Mouse (Mus musculus) heart, embryonic 13.5 days (tissue): ENCODE data around the gene Hist2h2aa1. TPM values are rescaled to one million over a fixed set of nuclear protein-coding genes. Genes with fewer than 3 reads are reported as not detected.
"Not testable (repeated sequence)": the region's sequence is repeated elsewhere in the genome, so short reads cannot be mapped to it uniquely, and the experiment has no call there.

Experiments used
- ATAC-seq: fragments of 200-750 bp; cut with Nextera tagmentation; 2 replicates; pipeline ENCODE4 v1.8.0; 2017; ENCODE audit warnings: moderate TSS enrichment; ENCODE audit not compliant: insufficient number of reproducible peaks, low FRiP score, low TSS enrichment; ENCODE audit errors: extremely low read depth
- H3K27ac ChIP-seq: fragments of 300-500 bp; sonication (generic); replicated peaks from 2 replicates; pipeline ENCODE4 v1.5.1; 2015; ENCODE audit warnings: moderate library complexity, mild to moderate bottlenecking, inconsistent platforms
- H3K27me3 ChIP-seq: fragments of 300-500 bp; sonication (generic); replicated peaks from 2 replicates; pipeline ENCODE4 v1.6.1; 2015; ENCODE audit warnings: mild to moderate bottlenecking, inconsistent platforms
- H3K36me3 ChIP-seq: fragments of 300-500 bp; sonication (generic); 2 replicates; pipeline ENCODE4 v1.6.1; 2015; ENCODE audit warnings: mild to moderate bottlenecking, inconsistent platforms
- H3K4me1 ChIP-seq: fragments of 300-500 bp; sonication (generic); 2 replicates; pipeline ENCODE4 v1.6.1; 2015; ENCODE audit warnings: inconsistent platforms
- H3K4me2 ChIP-seq: fragments of 300-500 bp; sonication (generic); 2 replicates; pipeline ENCODE4 v1.6.1; 2015; ENCODE audit warnings: inconsistent platforms, mild to moderate bottlenecking, moderate library complexity
- H3K4me3 ChIP-seq: fragments of 300-500 bp; sonication (generic); 2 replicates; pipeline ENCODE4 v1.5.1; 2015; ENCODE audit warnings: moderate library complexity, mild to moderate bottlenecking, inconsistent platforms
- H3K9ac ChIP-seq: fragments of 300-500 bp; sonication (generic); 2 replicates; pipeline ENCODE4 v1.6.1; 2015; ENCODE audit warnings: inconsistent platforms, mild to moderate bottlenecking, moderate library complexity
- H3K9me3 ChIP-seq: fragments of 300-500 bp; sonication (generic); 2 replicates; pipeline ENCODE4 v1.6.1; 2016; ENCODE audit warnings: inconsistent platforms
- WGBS: fragments of 180-500 bp; shearing (Covaris S2); methylation state at CpG from one replicate; pipeline ENCODE4 v1.1.7; 2015; ENCODE audit warnings: mixed read lengths; 5-methylcytosine and 5-hydroxymethylcytosine counted together
- polyA plus RNA-seq: library from polyadenylated mRNA; unstranded; fragments of >200 nt; fragmentation: Nextera tagmentation; extraction: Ambion mirVana; gene quantifications from 2 replicates; pipeline ENCODE4 v1.2.1, GENCODE M21; 2015

Hist2h2aa1 gene
- polyA plus RNA-seq, 1 experiment from 2014 or later, result 16.1 TPM

DNA sequence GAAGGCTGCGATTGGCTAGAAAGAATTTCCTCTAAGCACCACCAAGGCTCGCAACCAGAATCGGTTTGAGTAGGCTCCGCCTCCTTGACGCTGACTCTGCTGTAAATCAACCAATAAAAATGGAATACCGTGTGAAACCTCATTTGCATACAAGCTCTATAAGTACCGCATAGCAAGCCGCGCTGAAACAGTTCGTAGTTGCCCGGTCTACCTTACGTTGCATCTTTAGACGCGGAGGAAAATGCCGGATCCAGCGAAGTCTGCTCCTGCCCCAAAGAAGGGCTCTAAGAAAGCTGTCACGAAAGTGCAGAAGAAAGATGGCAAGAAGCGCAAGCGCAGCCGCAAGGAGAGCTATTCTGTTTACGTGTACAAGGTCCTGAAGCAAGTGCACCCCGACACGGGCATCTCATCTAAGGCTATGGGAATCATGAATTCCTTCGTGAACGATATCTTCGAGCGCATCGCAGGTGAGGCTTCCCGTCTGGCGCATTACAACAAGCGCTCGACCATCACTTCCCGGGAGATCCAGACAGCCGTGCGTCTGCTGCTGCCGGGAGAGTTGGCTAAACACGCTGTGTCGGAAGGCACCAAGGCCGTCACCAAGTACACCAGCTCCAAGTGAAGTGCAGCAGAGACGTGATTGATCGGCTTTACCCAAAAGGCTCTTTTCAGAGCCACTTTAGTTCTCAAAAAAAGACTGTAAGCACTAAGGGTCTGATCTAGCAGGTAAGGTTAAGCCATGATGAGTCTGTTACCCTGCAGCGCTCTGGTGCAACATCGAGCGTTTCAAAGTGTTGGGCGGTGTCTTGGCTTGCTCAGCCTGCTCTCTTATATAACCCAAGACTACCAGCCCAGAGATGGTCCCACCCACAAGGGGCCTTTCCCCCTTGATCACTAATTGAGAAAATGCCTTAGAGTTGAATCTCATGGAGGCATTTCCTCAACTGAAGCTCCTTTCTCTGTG lies 24.5 kb downstream of the Hist2h2aa1 start, which contains the start of gene Hist2h2bb:
TSS of gene Hist2h2bb (plus strand) at position 242 of the 964 bp plus-strand sequence.
- peak within 1 kb of the TSS; percentile 62 for H3K4me3 ChIP-seq
- H3K27me3 ChIP-seq, result no peaks in the 10 kb centered on the region
- H3K27ac ChIP-seq, result peak within 1 kb of the TSS; percentile 95
- peak within 1 kb of the TSS; percentile 86 for H3K4me2 ChIP-seq
- under 1% methylated on average over 45 of the region's 45 CpGs for WGBS
- H3K9ac ChIP-seq, result peak within 1 kb of the TSS; percentile 85
- ATAC-seq, result peak; percentile 93
- H3K4me1 ChIP-seq, result peaks cover 18% of the 10 kb centered on the region
- H3K36me3 ChIP-seq, result no peaks in the 10 kb centered on the region
- H3K9me3 ChIP-seq, result no peaks in the 10 kb centered on the region

DNA sequence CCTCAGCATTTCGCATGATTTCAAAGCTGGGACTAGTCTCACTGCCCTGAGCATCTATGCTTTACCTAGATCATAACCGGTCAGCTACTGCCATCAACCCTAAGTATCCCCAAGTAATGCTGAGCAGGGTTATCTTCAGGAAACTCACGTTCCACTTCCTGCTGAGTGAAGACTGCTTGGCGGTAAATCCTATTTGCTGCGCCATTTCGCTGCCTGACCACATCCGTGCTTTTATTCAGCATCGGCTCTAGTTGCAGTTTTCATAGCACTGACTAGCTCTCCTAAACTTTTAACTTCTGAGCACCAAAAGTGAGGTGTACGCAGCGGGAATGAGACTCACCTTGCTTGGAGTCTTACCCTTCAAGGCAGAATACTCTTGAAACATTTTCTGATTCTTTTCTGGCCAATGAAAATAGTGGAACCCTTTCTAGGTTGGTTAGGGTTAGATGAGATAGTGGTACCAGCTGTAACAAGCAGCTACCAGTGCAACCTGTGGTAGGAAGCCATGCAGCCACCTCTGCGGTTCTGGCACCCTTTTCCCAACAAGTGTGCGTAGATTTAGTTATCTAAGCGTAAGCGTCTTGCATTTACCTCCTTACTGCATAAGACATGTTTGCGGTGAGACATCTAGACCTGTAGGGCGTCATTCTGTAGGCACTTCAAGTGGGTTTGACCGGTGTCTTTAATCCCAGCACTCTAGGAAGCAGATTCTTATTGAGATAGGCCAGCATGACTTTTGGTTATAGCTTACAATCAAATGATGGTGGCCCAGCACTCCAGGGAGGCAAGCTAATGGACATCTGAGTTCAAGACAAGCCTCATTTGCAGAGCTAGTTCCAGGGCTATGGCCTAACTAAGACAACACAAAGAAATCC lies 28.5 kb downstream of the Hist2h2aa1 start:
- H3K9ac ChIP-seq, result no peak overlapping the region
- no peak overlapping the region for H3K27ac ChIP-seq
- WGBS, result 77% methylated on average over 17 of the region's 17 CpGs
- H3K4me2 ChIP-seq, result no peak overlapping the region
- no peak overlapping the region for H3K4me3 ChIP-seq
- ATAC-seq, result no peak
- H3K4me1 ChIP-seq, result peaks cover 18% of the 10 kb centered on the region
- no peaks in the 10 kb centered on the region for H3K27me3 ChIP-seq
- H3K36me3 ChIP-seq, result no peaks in the 10 kb centered on the region
- H3K9me3 ChIP-seq, result no peaks in the 10 kb centered on the region

DNA sequence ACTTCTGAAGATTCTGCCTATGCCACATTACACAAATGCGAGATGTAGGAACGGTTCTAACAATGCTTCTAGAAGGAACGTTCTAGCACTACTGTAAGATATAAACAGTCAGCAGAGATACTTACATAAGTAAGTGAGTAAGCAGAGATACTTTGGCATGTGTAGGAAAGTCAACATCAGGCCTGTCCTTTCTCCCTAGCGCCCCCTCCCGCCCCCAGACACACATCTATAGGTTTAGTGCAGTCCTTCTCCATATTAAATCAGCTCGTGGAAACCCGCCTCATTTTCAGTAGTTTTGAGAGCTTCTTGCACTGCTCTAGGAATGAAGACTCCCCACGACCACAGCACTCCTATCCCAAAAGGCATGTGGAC lies 32.1 kb downstream of the Hist2h2aa1 start:
- H3K9ac ChIP-seq, result peak overlapping the region; percentile 79
- peaks cover 12% of the 10 kb centered on the region for H3K4me1 ChIP-seq
- peaks cover 13% of the 10 kb centered on the region for H3K27me3 ChIP-seq
- no peak for ATAC-seq
- WGBS, result 14% methylated on average over 8 of the region's 8 CpGs
- H3K4me2 ChIP-seq, result peak overlapping the region; percentile 93
- peak overlapping the region; percentile 88; the same call in 1 of the 2 replicates for H3K27ac ChIP-seq
- peak overlapping the region; percentile 64 for H3K4me3 ChIP-seq
- H3K36me3 ChIP-seq, result no peaks in the 10 kb centered on the region
- no peaks in the 10 kb centered on the region for H3K9me3 ChIP-seq

DNA sequence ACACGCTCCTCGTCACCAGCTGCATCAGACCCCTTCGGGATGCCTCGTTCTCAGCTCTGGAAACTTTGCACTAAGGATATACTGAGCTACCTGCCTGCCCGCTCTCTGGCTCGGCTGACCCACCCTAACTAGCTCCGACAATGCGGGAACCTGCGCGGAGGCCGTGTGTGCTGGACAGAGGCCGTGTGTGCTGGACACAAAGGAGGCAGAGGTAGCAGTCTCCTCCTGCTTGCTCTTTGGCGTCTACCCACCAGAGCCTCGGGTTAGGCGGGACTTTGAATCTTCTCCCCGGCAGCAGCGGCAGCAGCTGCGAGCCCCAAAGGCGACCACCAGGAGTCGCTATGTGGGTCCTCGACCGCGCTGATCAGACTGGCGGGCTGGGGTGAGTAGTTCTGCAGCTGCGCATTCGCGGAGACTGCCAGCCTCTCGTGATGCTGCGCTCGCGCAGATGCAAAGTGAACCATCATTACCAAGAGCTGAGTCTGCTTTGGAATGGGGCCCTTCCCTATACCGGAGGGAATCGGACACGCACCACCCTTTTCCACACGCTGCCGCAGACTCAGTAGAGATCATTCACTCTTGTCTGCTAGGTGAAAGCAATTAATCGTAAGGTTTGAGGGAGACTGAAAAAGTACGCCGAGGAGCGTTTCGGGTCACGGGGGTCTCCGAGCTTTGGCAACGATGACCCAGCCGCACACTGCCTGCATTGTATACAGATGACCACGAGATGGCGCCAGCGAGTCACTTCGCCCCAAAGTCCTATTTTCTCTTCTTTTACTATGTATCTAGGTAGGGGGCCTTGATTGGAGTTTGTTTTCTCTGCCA lies 32.7 kb downstream of the Hist2h2aa1 start:
- Histone ChIP-seq H3K27me3 (peaks cover 18% of the 10 kb centered on the region), H3K27ac (peak overlapping the region; percentile 88), H3K36me3 (no peaks in the 10 kb centered on the region), H3K9ac (peak overlapping the region; percentile 79), H3K4me2 (peak overlapping the region; percentile 93), H3K4me1 (peaks cover 12% of the 10 kb centered on the region), H3K4me3 (peak overlapping the region; percentile 64), H3K9me3 (no peaks in the 10 kb centered on the region)
- peak; percentile 81 for ATAC-seq
- WGBS, result under 1% methylated on average over 49 of the region's 49 CpGs

DNA sequence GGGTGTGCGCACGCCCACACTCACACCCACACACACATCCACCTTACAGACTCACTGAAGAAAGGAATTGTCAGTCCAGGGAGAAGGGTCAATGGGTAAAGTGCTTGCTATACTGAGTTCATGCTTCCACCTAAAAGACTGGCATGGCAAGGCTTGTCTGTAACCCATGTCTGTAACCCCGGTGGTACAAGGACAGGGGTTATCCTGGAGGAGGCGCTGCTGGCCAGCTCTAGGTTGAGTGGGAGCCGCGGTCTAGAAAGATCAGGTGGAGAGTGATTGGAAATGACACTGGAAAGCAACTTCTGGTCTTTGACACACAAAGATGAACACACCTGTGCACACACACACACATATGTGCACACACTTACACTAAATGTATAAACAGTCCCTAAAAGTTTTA lies 35.4 kb downstream of the Hist2h2aa1 start:
- no peak overlapping the region for H3K27ac ChIP-seq
- 53% methylated on average over 6 of the region's 6 CpGs for WGBS
- H3K9me3 ChIP-seq, result no peaks in the 10 kb centered on the region
- no peak overlapping the region for H3K9ac ChIP-seq
- H3K4me3 ChIP-seq, result no peak overlapping the region
- H3K36me3 ChIP-seq, result no peaks in the 10 kb centered on the region
- peaks cover 38% of the 10 kb centered on the region for H3K27me3 ChIP-seq
- no peak for ATAC-seq
- peaks cover 17% of the 10 kb centered on the region for H3K4me1 ChIP-seq
- H3K4me2 ChIP-seq, result no peak overlapping the region

DNA sequence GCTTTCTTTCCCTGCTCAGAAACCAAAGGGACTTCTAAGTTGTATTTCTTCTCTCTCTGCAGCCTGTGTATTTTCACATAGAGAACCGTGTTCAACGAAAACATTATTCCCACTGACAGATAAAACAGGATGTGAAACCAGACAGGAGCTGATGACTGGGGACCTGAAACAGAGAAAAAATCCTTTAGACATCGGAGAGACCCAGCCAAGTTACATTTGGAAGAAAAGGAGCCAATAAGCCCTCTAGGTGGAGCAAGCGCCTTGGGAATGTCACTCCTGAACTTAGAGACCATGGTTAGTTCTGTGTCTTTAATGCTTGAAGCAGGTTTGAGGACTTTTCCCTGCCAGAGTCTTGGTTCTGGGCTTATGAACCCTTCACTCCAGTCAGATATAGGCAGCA lies 39.2 kb downstream of the Hist2h2aa1 start:
- 8% methylated on average over 4 of the region's 4 CpGs for WGBS
- Histone ChIP-seq H3K27ac (no peak overlapping the region), H3K4me3 (no peak overlapping the region), H3K27me3 (peaks cover 45% of the 10 kb centered on the region), H3K36me3 (no peaks in the 10 kb centered on the region), H3K9ac (no peak overlapping the region), H3K4me2 (peak overlapping the region; percentile 46), H3K4me1 (0 out of 2 replicates have a peak, but pooled peaks cover 5% of the 10 kb centered on the region), H3K9me3 (no peaks in the 10 kb centered on the region)
- ATAC-seq, result no peak

DNA sequence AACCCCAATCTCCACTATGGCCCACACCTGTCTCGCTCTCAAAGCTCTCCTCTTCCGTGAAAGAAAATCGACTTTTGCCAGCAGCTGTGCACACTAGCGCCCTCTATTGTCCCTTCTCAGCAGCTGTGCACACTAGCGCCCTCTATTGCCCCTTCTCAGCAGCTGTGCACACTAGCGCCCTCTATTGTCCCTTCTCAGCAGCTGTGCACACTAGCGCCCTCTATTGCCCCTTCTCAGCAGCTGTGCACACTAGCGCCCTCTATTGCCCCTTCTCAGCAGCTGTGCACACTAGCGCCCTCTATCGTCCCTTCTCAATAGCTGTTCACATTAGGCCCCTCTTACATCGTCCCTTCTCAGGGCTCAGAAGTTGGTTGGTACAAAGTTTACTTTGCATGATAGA lies 42.0 kb downstream of the Hist2h2aa1 start:
- H3K27me3 ChIP-seq, result peaks cover 34% of the 10 kb centered on the region
- H3K4me2 ChIP-seq, H3K27ac ChIP-seq, H3K4me3 ChIP-seq, H3K9me3 ChIP-seq, H3K9ac ChIP-seq, H3K36me3 ChIP-seq, ATAC-seq, H3K4me1 ChIP-seq: not testable (repeated sequence)
- 84% methylated on average over 11 of the region's 11 CpGs for WGBS

DNA sequence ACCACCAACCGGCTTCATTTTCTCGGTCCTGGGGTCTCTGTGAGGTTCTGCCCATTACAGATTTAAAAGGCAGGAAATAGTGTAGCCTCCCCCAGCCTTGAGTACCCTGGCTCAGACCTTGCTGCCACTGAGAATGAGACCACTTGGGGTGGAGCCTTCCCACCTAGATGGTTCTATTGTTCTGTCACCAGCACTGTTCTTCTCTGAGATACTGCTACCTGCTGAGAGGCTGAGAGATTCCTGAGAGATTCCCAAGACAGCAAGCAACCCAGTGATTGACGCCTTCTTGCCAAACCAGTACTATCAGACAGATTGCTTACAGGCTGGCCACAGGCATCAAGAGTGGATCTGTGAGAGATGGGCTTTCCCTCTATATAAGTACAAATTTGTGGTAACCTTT lies 43.9 kb downstream of the Hist2h2aa1 start:
- Histone ChIP-seq H3K9ac (no peak overlapping the region), H3K4me1 (no peaks in the 10 kb centered on the region), H3K9me3 (no peaks in the 10 kb centered on the region), H3K27ac (no peak overlapping the region), H3K4me2 (no peak overlapping the region), H3K36me3 (no peaks in the 10 kb centered on the region), H3K27me3 (peaks cover 34% of the 10 kb centered on the region), H3K4me3 (no peak overlapping the region)
- 55% methylated on average over 3 of the region's 3 CpGs for WGBS
- ATAC-seq, result no peak

DNA sequence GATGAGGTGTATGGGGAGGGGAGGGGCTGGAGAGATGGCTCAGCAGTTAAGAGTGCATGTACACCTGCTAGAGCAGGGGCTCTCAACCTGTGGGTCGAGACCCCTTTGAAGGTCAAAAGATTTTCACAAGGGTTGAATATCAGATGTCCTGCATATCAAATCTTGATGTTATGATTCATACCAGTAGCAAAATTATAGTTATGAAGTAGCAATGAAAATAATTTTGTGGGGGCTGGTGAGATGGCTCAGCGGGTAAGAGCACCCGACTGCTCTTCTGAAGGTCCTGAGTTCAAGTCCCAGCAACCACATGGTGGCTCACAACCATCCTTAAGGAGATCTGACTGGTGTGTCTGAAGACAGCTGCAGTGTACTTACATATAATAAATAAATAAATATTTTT lies 45.4 kb downstream of the Hist2h2aa1 start:
- not testable (repeated sequence) for H3K4me3 ChIP-seq, H3K9me3 ChIP-seq, H3K36me3 ChIP-seq, H3K4me2 ChIP-seq, ATAC-seq, H3K27ac ChIP-seq, H3K9ac ChIP-seq, H3K4me1 ChIP-seq
- peaks cover 25% of the 10 kb centered on the region for H3K27me3 ChIP-seq
- WGBS, result 80% methylated on average over 3 of the region's 3 CpGs

DNA sequence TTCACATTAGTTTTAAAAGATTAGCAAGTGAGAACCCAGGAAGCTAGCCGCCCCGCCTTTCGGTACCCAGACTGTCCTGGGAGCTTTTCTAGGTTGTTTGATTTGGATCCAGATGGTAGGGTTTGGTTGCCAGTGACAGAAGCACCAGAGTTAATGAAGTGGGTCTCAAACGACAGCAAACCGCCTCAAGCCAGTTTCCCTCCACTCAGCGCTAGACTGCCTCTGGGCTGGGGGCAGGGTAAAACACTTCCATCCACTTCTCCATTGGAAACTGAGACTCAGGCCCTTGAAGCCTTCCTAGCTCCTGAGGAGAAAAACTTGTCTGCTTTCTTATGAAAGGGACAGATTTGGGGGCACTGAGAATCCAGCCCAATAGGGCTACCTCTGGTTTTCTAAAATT lies 47.3 kb downstream of the Hist2h2aa1 start:
- H3K4me2 ChIP-seq, result no peak overlapping the region
- H3K36me3 ChIP-seq, result no peaks in the 10 kb centered on the region
- no peak overlapping the region for H3K9ac ChIP-seq
- peaks cover 18% of the 10 kb centered on the region for H3K27me3 ChIP-seq
- no peaks in the 10 kb centered on the region for H3K4me1 ChIP-seq
- H3K4me3 ChIP-seq, result no peak overlapping the region
- H3K9me3 ChIP-seq, result no peaks in the 10 kb centered on the region
- no peak for ATAC-seq
- WGBS, result 64% methylated on average over 6 of the region's 6 CpGs
- no peak overlapping the region for H3K27ac ChIP-seq
